In genomic region chr7:118251392-118252170, GRCm38 (mm10) we compare ENCODE assay signal across 13 mouse cellular contexts. TPM values are rescaled to one million over a fixed set of nuclear protein-coding genes. Genes with fewer than 3 reads are reported as not detected.
DNase-seq lines count a peak whose midpoint lies in the region; ATAC-seq and TF ChIP-seq lines count a peak whose summit lies in the region.
"Had no signal": no experiment of that assay in that cellular context is flagged by ENCODE, and none has a peak within 500 bp of the region (broad histone marks: within the 10 kb centered on the region; RNA-seq: fewer than 3 reads in every experiment).

No protein-coding gene starts in this region.

- TF ChIP-seq CTCF in liver, postnatal 0 days (IDR thresholded peaks at IDR 0.05; ENCODE audit: low read depth) = no peak

- no peak overlapping the region for H3K4me2 ChIP-seq in liver, postnatal 0 days (ENCODE audit: low read depth, low read length)
- H3K4me2 ChIP-seq: embryonic facial prominence, embryonic 12.5 days; limb, embryonic 15.5 days had no signal

- 94% methylated on average over 2 of the region's 2 CpGs for WGBS in liver, postnatal 0 days (ENCODE audit: insufficient replicate concordance)

- no peak for ATAC-seq in liver, postnatal 0 days
- no peak for ATAC-seq in erythroid progenitor cell, adult 5-6 weeks (replicated peaks; ENCODE audit: low FRiP score, poor library complexity, severe bottlenecking)
- ATAC-seq: hindbrain, postnatal 0 days had no signal

- no peak for TF ChIP-seq EP300 in liver, postnatal 0 days (IDR thresholded peaks at IDR 0.05; ENCODE audit: low read depth)

- no peak overlapping the region for H3K4me3 ChIP-seq in liver, postnatal 0 days (ENCODE audit: low read depth, low read length)
- H3K4me3 ChIP-seq: embryonic facial prominence, embryonic 12.5 days; limb, embryonic 15.5 days had no signal

- peaks cover 24% of the 10 kb centered on the region for H3K4me1 ChIP-seq in liver, postnatal 0 days (ENCODE audit: insufficient read depth)
- H3K4me1 ChIP-seq: embryonic facial prominence, embryonic 12.5 days had no signal

- DNase-seq in cerebellum, adult 11-12 months = peak; percentile 53
- no peak for DNase-seq in cerebellum, postnatal 4 days (ENCODE audit: low spot score in 2 of 2)
- DNase-seq in liver, postnatal 0 days = no peak
- DNase-seq in liver = no peak
- peak; percentile 79 for DNase-seq in fibroblast of lung, adult 2 months (ENCODE audit: low read depth)
- DNase-seq in heart, postnatal 4 days = peak; percentile 23
- no peak for DNase-seq in testis, postnatal 10 days (ENCODE audit: low spot score)
- DNase-seq: layer of hippocampus, adult 9-11 months had no signal

- H3K9ac ChIP-seq in liver, postnatal 0 days (replicated peaks) = no peak overlapping the region
- H3K9ac ChIP-seq: embryonic facial prominence, embryonic 12.5 days; limb, embryonic 15.5 days had no signal

- no peaks in the 10 kb centered on the region for H3K36me3 ChIP-seq in liver, postnatal 0 days (replicated peaks; ENCODE audit: insufficient read depth, low read length)
- H3K36me3 ChIP-seq: embryonic facial prominence, embryonic 12.5 days; limb, embryonic 15.5 days had no signal

- no peaks in the 10 kb centered on the region for H3K27me3 ChIP-seq in liver, postnatal 0 days (ENCODE audit: insufficient read depth, low read length)
- H3K27me3 ChIP-seq: embryonic facial prominence, embryonic 12.5 days; limb, embryonic 15.5 days; Patski had no signal

- peak overlapping the region; percentile 88 for H3K27ac ChIP-seq in liver, postnatal 0 days (ENCODE audit: low read depth)
- H3K27ac ChIP-seq: embryonic facial prominence, embryonic 12.5 days; hindbrain, postnatal 0 days; limb, embryonic 15.5 days had no signal

- H3K9me3 ChIP-seq in liver, postnatal 0 days (ENCODE audit: low read length) = no peaks in the 10 kb centered on the region
- H3K9me3 ChIP-seq: embryonic facial prominence, embryonic 12.5 days; limb, embryonic 15.5 days had no signal

RNA-seq across cellular contexts. Expression of gene Smg1, which starts 8.1 kb away (rescaled TPM):
- 3.5 and 4.0 TPM in 2 replicates for polyA plus RNA-seq in liver, postnatal 0 days (2015; fragmentation: Nextera tagmentation; extraction: Ambion mirVana)
- total RNA-seq in heart, postnatal 4 days (2021) = 10 to 100 TPM; 47.1 to 49.9 TPM
- 46.1 and 69.6 TPM in 2 replicates for total RNA-seq in erythroid progenitor cell, adult 5-6 weeks (2015; ENCODE audit: low replicate concordance)
- 39.5 and 49.2 TPM in 2 replicates for total RNA-seq in erythroid progenitor cell, adult 5-6 weeks (2017; ENCODE audit: low replicate concordance)

Comparison
In these comparisons a context has a peak if more than half of its experiments do, and no peak if none do; other contexts are left out.
1. DNase-seq: peak in cerebellum, adult 11-12 months (single experiment), fibroblast of lung, adult 2 months (single experiment) and heart, postnatal 4 days (single experiment); none in cerebellum, postnatal 4 days (0 of 2), liver, postnatal 0 days (single experiment), liver (single experiment) and testis, postnatal 10 days (single experiment).